Mouse (Mus musculus) brain, embryonic 14.5 days (tissue): ENCODE data around the gene Creb3l1.

Experiments
- CTCF ChIP-seq: fragments of 200-500 bp; IDR thresholded peaks from 2 replicates; pipeline ENCODE4 v1.5.1; 2012; ENCODE audit warnings: inconsistent platforms, mild to moderate bottlenecking, moderate library complexity, borderline replicate concordance; ENCODE audit not compliant: insufficient read depth, insufficient read length; ENCODE audit errors: extremely low read depth
- POLR2A ChIP-seq: fragments of 200-500 bp; IDR thresholded peaks from 2 replicates; pipeline ENCODE4 v1.6.1; 2012; ENCODE audit warnings: mild to moderate bottlenecking, inconsistent platforms, borderline replicate concordance; ENCODE audit not compliant: poor library complexity, insufficient read depth, insufficient read length, severe bottlenecking; ENCODE audit errors: extremely low read depth

DNA sequence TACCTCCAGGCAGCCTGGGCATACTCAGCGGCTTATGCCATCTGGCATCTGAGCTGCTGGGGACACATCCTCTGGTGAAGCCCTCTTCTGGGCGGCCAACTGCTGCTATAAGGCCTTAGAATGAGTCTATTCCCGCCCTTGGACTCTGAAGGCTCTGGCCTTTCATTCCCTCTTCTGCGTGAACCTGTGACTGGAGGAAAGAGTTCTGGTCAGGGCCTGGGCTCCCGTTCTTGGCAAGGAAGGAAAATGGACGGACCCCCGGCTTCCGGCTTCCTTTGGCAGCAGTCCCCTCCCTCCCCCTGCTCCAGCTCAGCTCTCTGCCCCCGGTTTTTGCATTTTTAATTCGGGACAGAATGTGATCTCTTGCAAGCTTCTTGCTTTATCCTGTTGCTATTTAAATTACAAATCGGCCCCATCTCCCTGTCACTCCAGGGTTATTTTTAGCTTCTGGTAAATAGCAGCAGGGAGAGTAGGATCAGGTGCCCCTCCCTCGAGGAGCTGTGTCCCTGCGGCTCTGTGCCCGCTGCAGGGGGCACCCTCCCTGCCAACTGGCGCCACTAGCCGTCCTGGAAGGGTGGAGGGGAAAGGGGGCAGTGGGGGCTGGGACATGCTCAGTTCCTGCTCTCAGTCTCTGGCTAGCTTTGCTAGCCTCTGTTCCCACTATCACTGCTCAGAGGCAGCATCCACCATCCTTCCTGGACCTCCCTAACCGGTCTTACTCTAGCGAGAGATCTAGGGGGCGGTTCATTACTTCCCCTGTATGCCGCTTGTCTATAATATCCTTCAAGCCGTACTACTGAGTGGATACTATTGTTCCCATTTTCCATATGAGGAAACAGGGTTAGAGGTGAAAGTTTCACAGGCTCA is 52.8 kb downstream of the Creb3l1 start:
- TF ChIP-seq POLR2A, result no peak
- TF ChIP-seq CTCF, result no peak
